Mouse (Mus musculus): ENCODE data around the gene E330034G19Rik.
"Not testable (repeated sequence)": the region's sequence is repeated elsewhere in the genome, so short reads cannot be mapped to it uniquely, and the experiment has no call there.

- TF ChIP-seq CTCF (IDR thresholded peaks at IDR 0.05 in 2 of 3, conservative IDR thresholded peaks at IDR 0.05 in 1 of 3; ENCODE audit: control insufficient read depth in 1 of 3, insufficient read depth in 1 of 3, low read depth in 2 of 3, low read length in 3 of 3, poor library complexity in 1 of 3, severe bottlenecking in 1 of 3); BHLHE40 (IDR thresholded peaks at IDR 0.05; ENCODE audit: borderline replicate concordance, low read depth, low read length); MAX (IDR thresholded peaks at IDR 0.05; ENCODE audit: low read length); NELFE (IDR thresholded peaks at IDR 0.05; ENCODE audit: low read depth, low read length); POLR2A (IDR thresholded peaks at IDR 0.05; ENCODE audit: control insufficient read depth in 1 of 2, insufficient read depth in 1 of 2, low read depth in 1 of 2, low read length in 2 of 2, poor library complexity in 1 of 2); GATA1 (IDR thresholded peaks at IDR 0.05; ENCODE audit: low read depth, low read length); USF1 (IDR thresholded peaks at IDR 0.05; ENCODE audit: low read depth, low read length); ZC3H11A (IDR thresholded peaks at IDR 0.05; ENCODE audit: low read depth, low read length); JUND (IDR thresholded peaks at IDR 0.05; ENCODE audit: low read depth, low read length); CHD2 (IDR thresholded peaks at IDR 0.05; ENCODE audit: low read length); MAZ (IDR thresholded peaks at IDR 0.05; ENCODE audit: low read depth, low read length); HCFC1 (IDR thresholded peaks at IDR 0.05; ENCODE audit: low read depth, low read length); KAT2A (conservative IDR thresholded peaks at IDR 0.05; ENCODE audit: low read depth, low read length): not testable (repeated sequence)
Observed at GRCm38 (mm10) chr14:24302126-24302525, 9.1 kb downstream of the E330034G19Rik start.
